Mouse (Mus musculus) heart, embryonic 10.5 days (tissue): ENCODE results near the gene Haus8. TPM values are rescaled to one million over a fixed set of nuclear protein-coding genes. Genes with fewer than 3 reads are reported as not detected.
"Not testable (repeated sequence)": the region's sequence is repeated elsewhere in the genome, so short reads cannot be mapped to it uniquely, and the experiment has no call there.

ENCODE experiments used
- DNase-seq: peaks from one replicate; pipeline ENCODE4 v3.0.0-alpha.2; 2017; ENCODE audit warnings: low spot score
- H3K27ac ChIP-seq: fragments of 300-500 bp; sonication (generic); 2 replicates; pipeline ENCODE4 v1.5.1; 2016; ENCODE audit warnings: mild to moderate bottlenecking
- H3K27me3 ChIP-seq: fragments of 300-500 bp; sonication (generic); 2 replicates; pipeline ENCODE4 v1.6.1; 2016; ENCODE audit warnings: mild to moderate bottlenecking; ENCODE audit not compliant: poor library complexity, insufficient read depth, severe bottlenecking
- H3K36me3 ChIP-seq: fragments of 300-500 bp; sonication (generic); 2 replicates; pipeline ENCODE4 v1.6.1; 2016; ENCODE audit warnings: mild to moderate bottlenecking, moderate library complexity
- H3K4me1 ChIP-seq: fragments of 300-500 bp; sonication (generic); 2 replicates; pipeline ENCODE4 v1.6.1; 2016; ENCODE audit warnings: mild to moderate bottlenecking
- H3K4me3 ChIP-seq: fragments of 300-500 bp; sonication (generic); 2 replicates; pipeline ENCODE4 v1.5.1; 2016; ENCODE audit warnings: mild to moderate bottlenecking, moderate library complexity
- H3K9me3 ChIP-seq: fragments of 300-500 bp; sonication (generic); 2 replicates; pipeline ENCODE4 v1.6.1; 2016; ENCODE audit warnings: mild to moderate bottlenecking, moderate library complexity
- WGBS: fragments of 180-500 bp; shearing (Covaris S2); methylation state at CpG from one replicate; pipeline ENCODE4 v1.1.7; 2016; 5-methylcytosine and 5-hydroxymethylcytosine counted together
- polyA plus RNA-seq: library from polyadenylated mRNA; unstranded; fragments of >200 nt; fragmentation: Nextera tagmentation; extraction: Ambion mirVana; gene quantifications from 2 replicates; pipeline ENCODE4 v1.2.1, GENCODE M21; 2016

Haus8 gene
- 82.8 and 103 TPM in 2 replicates for polyA plus RNA-seq

DNA sequence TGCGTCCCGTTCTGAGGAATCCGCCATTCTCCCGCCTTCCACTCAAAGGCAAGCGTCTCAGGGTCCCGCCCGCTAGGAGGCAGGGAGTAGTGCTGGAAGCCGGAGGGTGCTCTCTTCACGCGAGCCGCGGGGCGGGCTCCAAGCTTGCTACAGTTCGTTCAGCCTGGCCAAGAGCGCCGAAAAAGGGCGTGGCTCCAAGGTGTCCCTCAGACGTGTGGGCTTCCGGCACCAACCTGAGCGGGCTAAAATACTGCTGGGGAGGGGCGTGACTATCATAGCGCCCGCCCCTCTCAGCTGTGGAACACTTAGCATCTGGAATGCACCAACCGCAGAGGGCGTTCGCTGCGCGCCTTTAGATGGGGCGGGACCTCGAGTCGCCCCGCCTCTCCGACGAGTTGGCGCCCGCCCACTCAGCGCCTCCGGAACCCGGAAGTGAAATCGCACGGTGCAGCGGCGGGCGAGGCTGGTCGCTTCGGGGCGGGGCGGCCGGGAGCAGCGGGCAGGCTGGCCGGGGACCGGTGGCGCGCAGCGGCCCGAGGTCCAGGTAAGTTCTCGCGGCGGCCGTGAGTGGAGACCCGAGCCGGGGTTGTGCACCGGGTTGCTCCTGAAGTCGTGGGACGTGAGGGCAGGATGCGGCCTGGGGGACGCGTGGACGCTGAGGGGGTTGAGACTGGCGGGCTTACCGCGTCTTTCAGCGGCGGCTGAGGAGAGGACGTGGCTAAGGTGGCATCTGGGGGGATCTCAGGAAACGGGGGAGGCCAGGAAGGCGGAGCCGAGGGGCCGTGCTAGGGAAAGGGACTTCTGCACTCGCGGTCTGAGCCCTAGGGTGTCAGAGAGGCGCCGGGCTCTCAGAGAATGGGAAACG is at the start of gene Haus8, which contains the start of gene Myo9b:
Haus8 (minus strand) TSS at position 649 of the 865 bp plus-strand sequence.
Myo9b (plus strand) TSS at position 429 of the 865 bp plus-strand sequence.
- peak within 1 kb of the TSS; percentile 93 for H3K27ac ChIP-seq
- H3K4me1 ChIP-seq: peaks cover 45% of the 10 kb centered on the region
- H3K36me3 ChIP-seq: peaks cover 15% of the 10 kb centered on the region
- H3K27me3 ChIP-seq: no peaks in the 10 kb centered on the region
- WGBS: under 1% methylated on average over 84 of the region's 84 CpGs
- H3K4me3 ChIP-seq: peak within 1 kb of the TSS; percentile 89
- DNase-seq: peak; percentile 99
- H3K9me3 ChIP-seq: no peaks in the 10 kb centered on the region

GRCm38 (mm10) chr8:71319760-71320159 is 47.0 kb upstream of the Haus8 start:
- not testable (repeated sequence) for H3K27me3 ChIP-seq, H3K9me3 ChIP-seq, H3K4me1 ChIP-seq, DNase-seq, H3K27ac ChIP-seq, H3K4me3 ChIP-seq
- WGBS: 81% methylated on average over 2 of the region's 2 CpGs
- peaks cover 60% of the 10 kb centered on the region for H3K36me3 ChIP-seq

DNA sequence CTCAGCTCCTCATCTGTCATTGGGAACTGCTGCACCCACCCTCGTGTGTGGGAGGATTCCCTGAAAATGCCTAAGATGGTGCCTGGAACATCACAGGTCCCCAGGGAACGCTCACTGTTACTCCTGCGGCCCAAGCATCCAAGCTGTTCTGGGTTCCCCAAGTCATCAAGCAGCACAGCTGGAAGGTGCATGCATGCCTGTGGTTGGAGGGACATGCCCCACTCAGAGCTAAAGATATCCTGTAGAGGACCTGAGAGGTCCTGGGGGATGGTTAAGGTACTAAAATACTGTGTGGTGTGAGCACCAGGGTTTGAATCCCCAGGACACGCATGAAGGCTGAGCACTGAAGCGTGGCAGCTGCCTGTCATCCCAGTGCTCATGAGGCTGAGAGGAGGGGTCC is 45.9 kb upstream of the Haus8 start:
- H3K4me1 ChIP-seq: peaks cover 17% of the 10 kb centered on the region; the same call in 1 of the 2 replicates
- 89% methylated on average over 5 of the region's 5 CpGs for WGBS
- DNase-seq, H3K27me3 ChIP-seq, H3K27ac ChIP-seq, H3K4me3 ChIP-seq, H3K9me3 ChIP-seq: not testable (repeated sequence)
- peaks cover 48% of the 10 kb centered on the region for H3K36me3 ChIP-seq

DNA sequence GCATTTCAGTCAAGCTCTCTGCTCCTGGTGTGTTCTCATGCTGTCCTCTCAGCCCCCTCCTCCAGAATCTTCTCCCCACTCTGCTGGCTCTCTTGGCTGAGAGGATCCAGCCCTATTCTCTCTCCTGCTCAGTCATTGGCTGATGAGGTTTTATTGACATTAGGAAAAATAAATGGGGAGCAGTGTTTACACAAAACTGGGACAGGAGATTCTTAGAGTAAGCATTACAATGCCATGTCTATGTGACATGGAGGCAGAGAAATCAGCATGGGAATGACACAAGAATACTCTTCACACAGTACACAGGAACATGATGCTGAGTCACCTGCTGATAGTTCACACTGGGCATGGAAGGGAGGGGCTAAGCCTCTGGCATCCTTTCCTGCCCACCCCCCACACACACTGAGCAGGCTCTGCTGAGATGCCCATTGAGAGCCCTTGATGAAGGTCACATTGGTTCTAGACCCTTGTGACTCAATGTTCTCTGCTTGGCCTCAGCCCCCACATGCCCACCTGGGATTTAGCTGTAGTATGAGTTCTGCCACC is 43.8 kb upstream of the Haus8 start:
- no peaks in the 10 kb centered on the region for H3K27me3 ChIP-seq
- H3K9me3 ChIP-seq: no peaks in the 10 kb centered on the region
- no peak overlapping the region for H3K4me3 ChIP-seq
- no peak for DNase-seq
- peak overlapping the region; percentile 36; the same call in 1 of the 2 replicates for H3K27ac ChIP-seq
- peaks cover 38% of the 10 kb centered on the region for H3K4me1 ChIP-seq
- peaks cover 29% of the 10 kb centered on the region for H3K36me3 ChIP-seq

- WGBS: 82% methylated on average over 5 of the region's 5 CpGs
- Histone ChIP-seq H3K4me3 (no peak overlapping the region), H3K27ac (peak overlapping the region; percentile 36; the same call in 1 of the 2 replicates), H3K36me3 (peaks cover 32% of the 10 kb centered on the region), H3K27me3 (no peaks in the 10 kb centered on the region), H3K9me3 (no peaks in the 10 kb centered on the region), H3K4me1 (peaks cover 42% of the 10 kb centered on the region)
- DNase-seq: no peak
These were observed 43.2 kb upstream of the Haus8 start for GRCm38 (mm10) chr8:71315972-71316371.

DNA sequence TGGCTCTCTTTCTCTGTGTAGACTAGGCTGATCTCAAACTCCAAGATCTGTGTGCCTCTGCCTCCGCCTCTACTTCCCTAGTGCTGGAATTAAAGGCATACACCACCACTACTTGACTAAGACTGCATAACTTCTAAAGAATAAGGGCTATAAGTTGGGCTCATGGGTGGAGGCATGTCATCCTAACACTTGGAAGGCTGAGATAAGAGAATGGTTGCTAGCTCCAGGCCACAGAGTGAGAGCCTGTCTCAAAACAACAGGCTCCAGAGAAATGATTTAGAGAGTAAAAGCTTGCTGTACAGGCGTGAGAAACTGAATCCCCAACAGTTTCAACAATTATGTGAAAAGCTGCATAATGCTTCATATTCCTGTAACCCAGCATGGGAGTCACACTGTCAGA is 41.2 kb upstream of the Haus8 start:
- Histone ChIP-seq H3K36me3 (peaks cover 29% of the 10 kb centered on the region), H3K4me1 (peaks cover 42% of the 10 kb centered on the region), H3K4me3 (no peak overlapping the region), H3K27ac (peak overlapping the region; percentile 82), H3K27me3 (no peaks in the 10 kb centered on the region), H3K9me3 (no peaks in the 10 kb centered on the region)
- 67% methylated on average over 2 of the region's 2 CpGs for whole genome bisulfite sequencing
- no peak for DNase-seq

GRCm38 (mm10) chr8:71312700-71313099 is 40.0 kb upstream of the Haus8 start:
- peak; percentile 89 for DNase-seq
- H3K4me3 ChIP-seq: no peak overlapping the region; the same call in 1 of the 2 replicates
- H3K36me3 ChIP-seq: peaks cover 20% of the 10 kb centered on the region
- H3K27ac ChIP-seq: peak overlapping the region; percentile 91
- H3K27me3 ChIP-seq: no peaks in the 10 kb centered on the region
- H3K9me3 ChIP-seq: no peaks in the 10 kb centered on the region
- peaks cover 46% of the 10 kb centered on the region for H3K4me1 ChIP-seq
- WGBS: 9% methylated on average over 1 of the region's 1 CpGs

DNA sequence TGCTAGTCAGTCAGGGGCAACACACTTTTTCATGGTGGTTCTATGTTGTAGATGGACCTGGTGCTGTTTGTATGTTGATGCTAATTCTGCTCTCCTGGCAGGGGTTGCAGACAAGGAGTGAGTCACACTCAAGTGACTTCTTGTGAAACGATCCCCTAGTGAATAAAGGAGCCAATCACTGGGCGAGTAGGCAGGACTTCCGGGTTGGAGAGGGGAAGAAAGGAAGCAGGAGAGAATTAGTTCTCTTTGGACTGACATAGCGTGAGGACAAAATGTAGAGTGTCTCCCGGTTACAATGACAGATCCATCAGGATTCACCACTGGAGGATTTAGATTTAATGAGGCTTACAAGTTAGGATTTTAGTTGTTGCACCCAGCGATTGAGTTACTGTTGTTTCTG is 37.7 kb upstream of the Haus8 start:
- H3K4me3 ChIP-seq: no peak overlapping the region
- H3K36me3 ChIP-seq: peaks cover 16% of the 10 kb centered on the region
- peaks cover 43% of the 10 kb centered on the region for H3K4me1 ChIP-seq
- H3K9me3 ChIP-seq: no peaks in the 10 kb centered on the region
- 0 out of 2 replicates have a peak overlapping the region, but pooled peaks have one; percentile 1 for H3K27ac ChIP-seq
- DNase-seq: no peak
- H3K27me3 ChIP-seq: no peaks in the 10 kb centered on the region
- 77% methylated on average over 6 of the region's 6 CpGs for WGBS

DNA sequence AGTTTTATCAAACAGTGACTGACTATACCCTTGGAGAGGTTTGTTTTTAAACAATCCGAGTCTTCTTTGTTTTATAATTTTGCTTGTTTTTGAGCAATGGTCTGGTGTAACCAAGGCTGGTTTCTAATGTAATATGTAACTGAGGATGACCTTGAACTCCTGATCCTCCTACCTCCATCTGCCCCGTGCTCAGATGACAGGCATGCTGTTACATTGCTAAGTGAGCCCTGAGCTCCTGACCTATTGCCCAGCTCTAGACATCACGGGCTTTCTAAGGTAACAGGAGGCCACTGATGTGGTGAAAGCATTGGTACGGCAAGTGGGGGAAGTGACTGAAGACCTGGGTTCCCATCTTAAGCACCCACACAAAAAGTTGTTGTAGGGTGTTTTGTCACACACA is 35.2 kb upstream of the Haus8 start:
- H3K36me3 ChIP-seq: peaks cover 26% of the 10 kb centered on the region
- no peaks in the 10 kb centered on the region for H3K9me3 ChIP-seq
- WGBS: 80% methylated on average over 4 of the region's 4 CpGs
- no peak for DNase-seq
- H3K27ac ChIP-seq: peak overlapping the region; percentile 42; the same call in 1 of the 2 replicates
- no peak overlapping the region for H3K4me3 ChIP-seq
- H3K27me3 ChIP-seq: no peaks in the 10 kb centered on the region
- peaks cover 26% of the 10 kb centered on the region for H3K4me1 ChIP-seq

GRCm38 (mm10) chr8:71307371-71307770 is 34.6 kb upstream of the Haus8 start:
- no peak for DNase-seq
- WGBS: 96% methylated on average over 1 of the region's 1 CpGs
- peaks cover 21% of the 10 kb centered on the region for H3K4me1 ChIP-seq
- H3K9me3 ChIP-seq: 0 out of 2 replicates have a peak, but pooled peaks cover 2% of the 10 kb centered on the region
- H3K4me3 ChIP-seq: no peak overlapping the region
- H3K27me3 ChIP-seq: no peaks in the 10 kb centered on the region
- no peak overlapping the region for H3K27ac ChIP-seq
- H3K36me3 ChIP-seq: peaks cover 31% of the 10 kb centered on the region

- DNase-seq: no peak
- Histone ChIP-seq H3K27ac (no peak overlapping the region), H3K27me3 (no peaks in the 10 kb centered on the region), H3K4me3 (no peak overlapping the region), H3K9me3 (0 out of 2 replicates have a peak, but pooled peaks cover 5% of the 10 kb centered on the region), H3K36me3 (peaks cover 36% of the 10 kb centered on the region), H3K4me1 (peaks cover 9% of the 10 kb centered on the region)
- 61% methylated on average over 1 of the region's 1 CpGs for WGBS
These were observed 33.3 kb upstream of the Haus8 start for GRCm38 (mm10) chr8:71305988-71306387.

- Histone ChIP-seq H3K27ac (no peak overlapping the region), H3K9me3 (0 out of 2 replicates have a peak, but pooled peaks cover 5% of the 10 kb centered on the region), H3K36me3 (peaks cover 46% of the 10 kb centered on the region), H3K27me3 (no peaks in the 10 kb centered on the region), H3K4me3 (no peak overlapping the region), H3K4me1 (peaks cover 16% of the 10 kb centered on the region; the same call in 1 of the 2 replicates)
- no peak for DNase-seq
- 83% methylated on average over 1 of the region's 1 CpGs for WGBS
These were observed 30.9 kb upstream of the Haus8 start for GRCm38 (mm10) chr8:71303632-71304031.

DNA sequence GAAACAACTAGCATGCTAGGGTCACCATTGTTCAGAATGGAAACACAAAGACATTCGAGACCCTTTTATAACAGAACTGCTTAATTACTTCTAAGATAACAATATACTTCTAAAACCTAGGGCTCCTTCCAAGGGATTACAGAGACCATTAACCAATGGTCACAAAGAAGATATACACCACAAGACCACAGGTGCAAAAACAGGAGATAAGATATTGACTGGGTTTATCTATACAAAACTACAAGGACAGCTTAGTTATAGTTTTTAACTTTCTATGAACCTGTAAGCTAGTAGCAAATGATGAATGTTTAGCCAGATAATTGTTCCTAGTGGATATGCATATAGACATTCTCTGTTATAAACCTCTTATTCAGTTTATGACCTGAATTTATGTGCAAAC is 30.1 kb upstream of the Haus8 start:
- no peak for DNase-seq
- no peak overlapping the region for H3K4me3 ChIP-seq
- H3K4me1 ChIP-seq: peaks cover 12% of the 10 kb centered on the region; the same call in 1 of the 2 replicates
- 0 out of 2 replicates have a peak, but pooled peaks cover 5% of the 10 kb centered on the region for H3K9me3 ChIP-seq
- WGBS: 87% methylated on average over 1 of the region's 1 CpGs
- peaks cover 54% of the 10 kb centered on the region for H3K36me3 ChIP-seq
- H3K27me3 ChIP-seq: no peaks in the 10 kb centered on the region
- no peak overlapping the region for H3K27ac ChIP-seq
